Mouse (Mus musculus) hindbrain, embryonic 10.5 days (tissue): Measurements from ENCODE around the gene Myo3b. TPM values are rescaled to one million over a fixed set of nuclear protein-coding genes. Genes with fewer than 3 reads are reported as not detected.

Experiments used
- DNase-seq: peaks from one replicate; pipeline ENCODE4 v3.0.0-alpha.2; 2017; ENCODE audit warnings: low spot score
- H3K27ac ChIP-seq: fragments of 300-500 bp; sonication (generic); 2 replicates; pipeline ENCODE4 v1.5.1; 2016; ENCODE audit warnings: mild to moderate bottlenecking, moderate library complexity
- H3K27me3 ChIP-seq: fragments of 300-500 bp; sonication (generic); 2 replicates; pipeline ENCODE4 v1.6.1; 2016; ENCODE audit warnings: mild to moderate bottlenecking; ENCODE audit not compliant: poor library complexity, insufficient read depth, severe bottlenecking
- H3K36me3 ChIP-seq: fragments of 300-500 bp; sonication (generic); 2 replicates; pipeline ENCODE4 v1.6.1; 2016; ENCODE audit warnings: mild to moderate bottlenecking, moderate library complexity
- H3K4me1 ChIP-seq: fragments of 300-500 bp; sonication (generic); replicated peaks from 2 replicates; pipeline ENCODE4 v1.6.1; 2016; ENCODE audit warnings: mild to moderate bottlenecking
- H3K4me3 ChIP-seq: fragments of 300-500 bp; sonication (generic); 2 replicates; pipeline ENCODE4 v1.5.1; 2016; ENCODE audit warnings: mild to moderate bottlenecking, moderate library complexity
- H3K9me3 ChIP-seq: fragments of 300-500 bp; sonication (generic); 2 replicates; pipeline ENCODE4 v1.6.1; 2016; ENCODE audit warnings: mild to moderate bottlenecking, moderate library complexity
- WGBS: fragments of 180-500 bp; shearing (Covaris S2); methylation state at CpG from one replicate; pipeline ENCODE4 v1.1.7; 2016; 5-methylcytosine and 5-hydroxymethylcytosine counted together
- polyA plus RNA-seq: library from polyadenylated mRNA; unstranded; fragments of >200 nt; fragmentation: Nextera tagmentation; extraction: Ambion mirVana; gene quantifications from 2 replicates; pipeline ENCODE4 v1.2.1, GENCODE M21; 2016

Gene Myo3b
- polyA plus RNA-seq, 1 experiment from 2014 or later, result not detected

DNA sequence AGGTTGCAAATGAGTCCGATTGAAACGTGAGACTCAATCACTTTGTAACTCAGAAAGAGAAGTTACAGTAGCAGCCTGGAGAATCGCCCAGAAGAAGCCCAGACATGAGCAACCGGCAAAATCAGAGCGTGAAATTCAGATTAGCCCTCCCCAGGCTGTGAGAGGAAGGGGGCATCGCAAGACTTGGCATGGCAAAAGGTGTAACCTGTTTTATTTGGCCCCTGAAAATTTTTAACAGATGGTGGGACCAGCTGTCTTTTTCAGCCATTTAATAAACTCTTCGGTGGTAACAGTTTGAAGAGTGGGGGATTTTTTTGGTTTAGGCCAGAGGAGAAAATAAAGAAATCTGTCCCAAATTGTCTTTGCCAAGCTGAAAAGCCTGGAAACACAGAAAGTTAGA lies 405.2 kb downstream of the Myo3b start:
- H3K4me1 ChIP-seq, result peaks cover 19% of the 10 kb centered on the region
- H3K27ac ChIP-seq, result no peak overlapping the region
- H3K4me3 ChIP-seq, result no peak overlapping the region
- peaks cover 5% of the 10 kb centered on the region for H3K27me3 ChIP-seq
- DNase-seq, result no peak
- no peaks in the 10 kb centered on the region for H3K36me3 ChIP-seq
- 11% methylated on average over 7 of the region's 7 CpGs for WGBS
- H3K9me3 ChIP-seq, result no peaks in the 10 kb centered on the region

DNA sequence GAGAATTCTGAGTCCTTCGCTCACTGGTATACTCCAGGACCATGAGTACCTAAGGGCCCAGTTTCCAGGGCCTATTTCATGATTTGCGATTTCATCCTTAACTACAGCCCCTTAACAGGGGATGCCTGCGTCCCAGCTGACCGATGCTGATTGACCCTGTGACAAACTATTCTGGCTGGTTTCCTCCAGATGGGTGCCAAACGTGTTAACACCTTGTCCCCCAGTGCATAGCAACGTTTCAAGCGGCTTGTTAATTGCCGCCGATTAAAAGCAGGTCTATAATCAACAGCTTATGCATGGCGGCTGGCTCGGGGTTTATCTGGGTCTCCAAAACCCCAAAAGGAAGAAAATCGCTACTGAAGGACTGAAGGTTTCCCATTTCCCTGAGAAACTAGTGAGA lies 417.3 kb downstream of the Myo3b start:
- peak; percentile 35 for DNase-seq
- no peaks in the 10 kb centered on the region for H3K36me3 ChIP-seq
- H3K27me3 ChIP-seq, result peaks cover 21% of the 10 kb centered on the region; the same call in 1 of the 2 replicates
- H3K27ac ChIP-seq, result no peak overlapping the region; the same call in 1 of the 2 replicates
- peaks cover 11% of the 10 kb centered on the region; the same call in 1 of the 2 replicates for H3K4me1 ChIP-seq
- WGBS, result 10% methylated on average over 12 of the region's 12 CpGs
- peak overlapping the region; percentile 44 for H3K4me3 ChIP-seq
- H3K9me3 ChIP-seq, result no peaks in the 10 kb centered on the region

DNA sequence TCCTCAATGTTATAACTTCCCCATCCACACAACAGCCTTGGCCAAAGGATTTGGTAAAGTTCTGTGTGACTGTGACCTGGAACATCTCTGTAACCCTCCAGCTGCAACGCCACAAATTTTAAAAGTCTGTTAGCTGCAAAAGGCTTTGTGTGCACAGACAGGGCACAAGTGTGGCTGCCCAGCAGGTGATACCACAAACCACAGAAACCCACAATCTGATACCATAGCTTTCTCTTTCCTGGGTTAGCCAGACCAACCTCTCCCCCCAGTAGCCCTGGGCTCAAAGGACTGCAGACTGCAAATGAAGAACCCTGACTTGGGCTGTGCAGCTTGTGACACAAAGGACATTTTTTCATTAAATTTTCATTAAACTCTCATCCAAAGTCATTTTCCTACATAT lies 424.7 kb downstream of the Myo3b start:
- DNase-seq, result no peak
- H3K4me1 ChIP-seq, result no peaks in the 10 kb centered on the region
- H3K27me3 ChIP-seq, result peaks cover 7% of the 10 kb centered on the region; the same call in 1 of the 2 replicates

DNA sequence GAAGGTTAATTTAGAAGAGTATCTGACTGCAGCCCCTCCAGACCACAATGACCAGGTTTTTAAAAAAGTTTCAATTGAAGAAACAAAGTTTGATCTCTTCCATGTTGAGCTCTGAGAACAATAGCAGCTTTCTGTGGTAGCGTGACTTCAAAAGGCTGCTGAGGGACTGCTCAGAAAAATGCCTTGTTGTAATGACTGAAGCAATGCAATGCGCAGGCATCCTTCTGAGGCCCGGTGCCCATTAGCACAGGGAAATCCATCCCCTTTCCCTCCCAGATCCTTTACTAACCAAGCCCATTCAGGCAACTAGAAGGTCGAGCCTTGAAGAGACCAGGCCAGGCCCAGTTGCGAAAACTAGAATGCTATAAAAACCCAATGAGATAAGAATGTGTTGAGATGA lies 432.2 kb downstream of the Myo3b start:
- H3K36me3 ChIP-seq, result no peaks in the 10 kb centered on the region
- no peak overlapping the region for H3K27ac ChIP-seq
- H3K4me3 ChIP-seq, result no peak overlapping the region
- H3K9me3 ChIP-seq, result no peaks in the 10 kb centered on the region
- peaks cover 45% of the 10 kb centered on the region for H3K4me1 ChIP-seq
- peak; percentile 20 for DNase-seq
- WGBS, result 8% methylated on average over 5 of the region's 5 CpGs
- peaks cover 72% of the 10 kb centered on the region for H3K27me3 ChIP-seq

More for the DNA sequence above, 424.7 kb downstream of the Myo3b start:
- H3K9me3 ChIP-seq, result no peaks in the 10 kb centered on the region
- H3K36me3 ChIP-seq, result no peaks in the 10 kb centered on the region
- WGBS, result 82% methylated on average over 1 of the region's 1 CpGs
- no peak overlapping the region for H3K4me3 ChIP-seq
- H3K27ac ChIP-seq, result no peak overlapping the region

- WGBS, result under 1% methylated on average over 48 of the region's 48 CpGs
- H3K36me3 ChIP-seq, result no peaks in the 10 kb centered on the region
- peaks cover 82% of the 10 kb centered on the region for H3K27me3 ChIP-seq
- DNase-seq, result peak; percentile 55
- H3K27ac ChIP-seq, result peak overlapping the region; percentile 54; the same call in 1 of the 2 replicates
- peak overlapping the region; percentile 56 for H3K4me3 ChIP-seq
- no peaks in the 10 kb centered on the region for H3K9me3 ChIP-seq
- H3K4me1 ChIP-seq, result peaks cover 54% of the 10 kb centered on the region
Measured at GRCm38 (mm10) chr2:70471861-70472620, 433.1 kb downstream of the Myo3b start.

Other genes starting within 250 kb of the Myo3b start
- gene Ccdc173, start 249.6 kb upstream of the Myo3b start, polyA plus RNA-seq, result 3.0 and 4.0 TPM in 2 replicates
- 28.3 and 30.4 TPM in 2 replicates for gene Phospho2, start 249.5 kb upstream of the Myo3b start, polyA plus RNA-seq
- gene Klhl23, start 217.2 kb upstream of the Myo3b start, polyA plus RNA-seq, result 23.1 and 23.2 TPM in 2 replicates
- 215 and 355 TPM in 2 replicates for gene Ssb, start 177.6 kb upstream of the Myo3b start, polyA plus RNA-seq
- 39.0 and 45.9 TPM in 2 replicates for gene Mettl5, start 153.5 kb upstream of the Myo3b start, polyA plus RNA-seq
- 10.9 and 13.6 TPM in 2 replicates for gene Ubr3, start 141.9 kb upstream of the Myo3b start, polyA plus RNA-seq